Mouse (Mus musculus): ENCODE measurements around the gene F12. TPM values are rescaled to one million over a fixed set of nuclear protein-coding genes. Genes with fewer than 3 reads are reported as not detected.

The F12 gene
- polyA plus RNA-seq, 1 experiment from 2014 or later: 0.17 TPM

DNA sequence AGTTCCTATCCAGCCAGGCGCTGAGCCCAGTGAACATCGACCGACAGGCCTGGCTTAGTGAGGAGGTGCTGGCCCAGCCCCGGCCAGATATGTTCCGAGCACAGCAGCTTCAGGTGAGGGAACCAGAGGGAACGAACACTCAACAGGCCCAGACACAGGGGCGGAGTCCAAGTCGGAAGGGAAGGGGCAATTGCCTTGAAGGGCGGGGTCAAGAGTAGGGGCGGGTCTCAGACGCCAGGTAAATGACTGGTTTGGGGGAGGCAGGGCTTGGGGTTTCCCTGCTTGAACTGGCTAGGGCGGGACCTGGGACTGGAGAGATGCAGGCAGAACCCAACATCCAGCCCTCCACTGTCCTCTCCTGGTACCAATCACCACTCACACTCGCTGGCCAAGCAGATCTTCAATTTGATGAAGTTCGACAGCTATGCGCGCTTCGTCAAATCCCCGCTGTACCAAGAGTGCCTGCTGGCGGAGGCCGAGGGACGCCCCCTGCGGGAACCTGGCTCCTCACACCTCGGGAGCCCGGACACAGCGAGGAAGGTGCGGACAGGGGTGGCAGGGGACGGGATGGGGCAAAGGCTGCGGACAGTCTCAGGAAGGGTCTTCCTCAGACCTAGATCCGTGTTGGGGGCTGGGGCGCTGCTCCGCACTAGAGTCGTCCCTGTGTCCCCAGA lies 47.5 kb downstream of the F12 start:
- no peak overlapping the region for H3K4me3 ChIP-seq
- no peaks in the 10 kb centered on the region for H3K4me1 ChIP-seq (replicated peaks)
- H3K9ac ChIP-seq: no peak overlapping the region
- H3K27ac ChIP-seq (replicated peaks): no peak overlapping the region
- H3K27me3 ChIP-seq: peaks cover 55% of the 10 kb centered on the region
- no peaks in the 10 kb centered on the region for H3K9me3 ChIP-seq
- no peak overlapping the region for H3K4me2 ChIP-seq
- ATAC-seq (ENCODE audit: low FRiP score, low read depth): no peak
- WGBS: 8% methylated on average over 31 of the region's 32 CpGs
- no peaks in the 10 kb centered on the region for H3K36me3 ChIP-seq

GRCm38 (mm10) chr13:55375877-55376276 lies 50.7 kb downstream of the F12 start:
- Histone ChIP-seq H3K4me2 (no peak overlapping the region), H3K4me1 (replicated peaks) (no peaks in the 10 kb centered on the region), H3K27ac (replicated peaks) (no peak overlapping the region), H3K9ac (no peak overlapping the region), H3K4me3 (no peak overlapping the region), H3K36me3 (no peaks in the 10 kb centered on the region), H3K27me3 (peaks cover 47% of the 10 kb centered on the region), H3K9me3 (no peaks in the 10 kb centered on the region)
- WGBS: 63% methylated on average over 2 of the region's 2 CpGs
- no peak for ATAC-seq (ENCODE audit: low FRiP score, low read depth)

DNA sequence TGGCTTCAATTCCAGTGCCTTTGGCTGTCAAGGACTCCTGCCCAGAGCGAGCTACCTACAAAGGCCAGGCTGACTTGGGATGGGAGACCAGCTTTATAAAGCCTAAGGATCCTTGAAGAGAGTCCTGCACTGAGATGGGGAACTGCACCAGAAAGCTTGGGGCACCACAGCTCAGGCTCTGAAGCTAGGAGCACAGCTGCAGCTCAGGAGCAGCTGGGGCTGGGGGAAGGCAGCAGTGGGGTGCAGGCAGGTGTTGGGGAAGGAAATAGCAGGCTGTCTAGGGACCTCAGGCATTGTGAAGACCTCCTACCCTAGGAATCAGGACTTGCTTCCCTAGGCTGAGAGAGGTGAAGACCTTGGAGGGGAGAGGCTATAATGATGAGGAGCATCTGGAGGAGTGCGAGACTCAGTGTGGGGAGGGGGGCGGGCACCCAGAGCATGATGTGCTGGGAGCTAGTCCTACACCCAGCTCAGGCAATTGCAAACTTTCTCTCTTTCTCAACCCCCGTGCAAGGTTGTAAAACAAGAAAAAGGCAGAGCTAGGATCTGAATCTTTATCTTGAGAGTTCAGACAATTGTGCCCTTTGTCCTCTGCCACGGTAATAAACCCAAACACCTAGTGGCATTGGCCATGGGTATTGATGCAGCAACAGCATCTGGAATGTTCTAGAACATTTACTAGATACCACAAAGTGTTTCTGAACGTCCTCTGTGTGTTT lies 52.2 kb downstream of the F12 start:
- Histone ChIP-seq H3K27me3 (peaks cover 38% of the 10 kb centered on the region), H3K4me3 (no peak overlapping the region), H3K4me2 (no peak overlapping the region), H3K9me3 (no peaks in the 10 kb centered on the region), H3K36me3 (no peaks in the 10 kb centered on the region), H3K9ac (no peak overlapping the region), H3K27ac (replicated peaks) (no peak overlapping the region), H3K4me1 (replicated peaks) (no peaks in the 10 kb centered on the region)
- 74% methylated on average over 6 of the region's 6 CpGs for WGBS
- no peak for ATAC-seq (ENCODE audit: low FRiP score, low read depth)

GRCm38 (mm10) chr13:55371740-55372139 lies 54.9 kb downstream of the F12 start:
- ATAC-seq (ENCODE audit: low FRiP score, low read depth): no peak
- no peak overlapping the region for H3K9ac ChIP-seq
- H3K9me3 ChIP-seq: no peaks in the 10 kb centered on the region
- H3K4me2 ChIP-seq: no peak overlapping the region
- H3K27me3 ChIP-seq: peaks cover 17% of the 10 kb centered on the region; the same call in 1 of the 2 replicates
- no peaks in the 10 kb centered on the region for H3K36me3 ChIP-seq
- no peak overlapping the region for H3K27ac ChIP-seq (replicated peaks)
- H3K4me1 ChIP-seq (replicated peaks): no peaks in the 10 kb centered on the region
- no peak overlapping the region for H3K4me3 ChIP-seq
- 47% methylated on average over 5 of the region's 5 CpGs for WGBS

- Histone ChIP-seq H3K27ac (replicated peaks) (no peak overlapping the region), H3K27me3 (0 out of 2 replicates have a peak, but pooled peaks cover 13% of the 10 kb centered on the region), H3K4me1 (replicated peaks) (no peaks in the 10 kb centered on the region), H3K9me3 (no peaks in the 10 kb centered on the region), H3K9ac (no peak overlapping the region), H3K4me3 (no peak overlapping the region), H3K4me2 (no peak overlapping the region), H3K36me3 (no peaks in the 10 kb centered on the region)
- no peak for ATAC-seq (ENCODE audit: low FRiP score, low read depth)
- 69% methylated on average over 8 of the region's 8 CpGs for WGBS
Measured at GRCm38 (mm10) chr13:55371007-55371681, 55.4 kb downstream of the F12 start.

DNA sequence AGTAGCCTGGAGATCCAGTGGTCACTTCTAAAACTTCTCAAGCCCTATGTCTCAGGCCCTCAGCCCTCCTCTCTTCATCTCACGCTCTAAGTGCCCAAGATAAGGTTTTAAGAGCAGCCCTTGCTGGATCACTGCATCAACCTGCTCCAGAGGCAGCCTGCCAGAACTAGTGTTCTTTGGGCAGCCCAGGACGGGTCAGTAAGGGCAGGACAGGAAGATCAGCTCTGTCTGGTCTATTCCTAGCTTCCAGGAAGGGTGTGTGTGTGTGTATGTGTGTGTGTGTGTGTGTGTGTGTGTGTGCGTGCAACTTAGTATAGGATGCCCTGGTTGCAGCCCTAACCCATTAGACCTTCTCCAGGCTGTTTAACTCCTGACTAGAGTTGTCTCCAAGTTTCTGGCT lies 56.4 kb downstream of the F12 start:
- Histone ChIP-seq H3K36me3 (no peaks in the 10 kb centered on the region), H3K4me1 (replicated peaks) (no peaks in the 10 kb centered on the region), H3K27ac (replicated peaks) (no peak overlapping the region), H3K9ac (no peak overlapping the region), H3K27me3 (0 out of 2 replicates have a peak, but pooled peaks cover 11% of the 10 kb centered on the region), H3K4me3 (no peak overlapping the region), H3K4me2 (no peak overlapping the region), H3K9me3 (no peaks in the 10 kb centered on the region)
- 67% methylated on average over 3 of the region's 3 CpGs for whole genome bisulfite sequencing
- 0 out of 2 replicates have a peak, but pooled peaks have one; percentile 15 for ATAC-seq (ENCODE audit: low FRiP score, low read depth)

DNA sequence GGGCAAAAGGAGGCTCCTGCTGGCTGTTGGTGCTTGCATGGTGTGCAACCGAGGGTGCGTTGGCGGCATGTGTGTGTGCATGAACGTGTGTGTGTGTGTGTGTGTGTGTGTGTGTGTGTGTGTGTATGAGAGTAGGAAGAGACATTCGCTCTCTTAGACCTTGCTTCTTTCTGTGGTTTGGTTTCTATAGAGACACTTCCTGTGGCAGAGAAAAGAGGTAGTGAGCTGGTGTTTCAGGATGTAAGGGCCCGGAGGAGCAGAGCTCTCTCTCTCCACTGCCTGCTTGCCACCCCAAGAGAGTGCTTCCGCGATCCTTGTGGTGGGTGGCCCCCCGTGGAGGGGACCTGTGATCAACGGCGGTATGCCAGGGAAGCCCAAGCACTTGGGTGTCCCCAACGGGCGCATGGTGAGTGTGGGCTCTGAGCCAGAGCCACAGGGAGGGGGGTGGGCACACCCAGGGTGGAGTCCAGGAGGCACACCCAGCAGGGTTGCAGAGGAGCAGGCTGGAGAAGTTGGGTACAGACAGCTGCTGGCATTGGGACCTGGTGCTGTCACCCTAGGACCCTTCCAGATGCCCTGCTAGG lies 57.0 kb downstream of the F12 start, which contains the start of gene Rgs14:
TSS of gene Rgs14 (plus strand) at position 202 of the 584 bp plus-strand sequence.
- ATAC-seq (ENCODE audit: low FRiP score, low read depth): 0 out of 2 replicates have a peak, but pooled peaks have one; percentile 23

GRCm38 (mm10) chr13:55368401-55368800 lies 58.2 kb downstream of the F12 start:
- no peaks in the 10 kb centered on the region for H3K4me1 ChIP-seq (replicated peaks)
- no peak overlapping the region for H3K27ac ChIP-seq (replicated peaks)
- H3K4me2 ChIP-seq: no peak overlapping the region
- 78% methylated on average over 7 of the region's 7 CpGs for WGBS
- no peak overlapping the region for H3K4me3 ChIP-seq
- no peak overlapping the region for H3K9ac ChIP-seq
- no peaks in the 10 kb centered on the region for H3K36me3 ChIP-seq
- ATAC-seq (ENCODE audit: low FRiP score, low read depth): no peak
- no peaks in the 10 kb centered on the region for H3K9me3 ChIP-seq
- H3K27me3 ChIP-seq: 0 out of 2 replicates have a peak, but pooled peaks cover 6% of the 10 kb centered on the region

More for the DNA sequence above, 57.0 kb downstream of the F12 start, which contains the start of gene Rgs14:
- H3K27me3 ChIP-seq: 0 out of 2 replicates have a peak, but pooled peaks cover 8% of the 10 kb centered on the region
- H3K9ac ChIP-seq: no peak within 1 kb of the TSS
- H3K9me3 ChIP-seq: no peaks in the 10 kb centered on the region
- no peaks in the 10 kb centered on the region for H3K4me1 ChIP-seq (replicated peaks)
- no peak within 1 kb of the TSS for H3K4me3 ChIP-seq
- 67% methylated on average over 13 of the region's 13 CpGs for WGBS
- H3K4me2 ChIP-seq: peak within 1 kb of the TSS; percentile 19; the same call in 1 of the 2 replicates
- no peak within 1 kb of the TSS for H3K27ac ChIP-seq (replicated peaks)
- H3K36me3 ChIP-seq: no peaks in the 10 kb centered on the region

Small RNAs within 50 kb of the gene (microRNA-seq; reads per million reads assigned to microRNA genes)
- not detected for gene Mir6943

Other genes starting within 250 kb of the F12 start
- 49.1 and 58.4 TPM in 2 replicates for gene Nsd1, start 217.0 kb downstream of the F12 start, polyA plus RNA-seq (2015; fragmentation: Nextera tagmentation; extraction: Ambion mirVana)
- 338 and 343 TPM in 2 replicates for gene Prelid1, start 106.3 kb downstream of the F12 start, polyA plus RNA-seq (2015; fragmentation: Nextera tagmentation; extraction: Ambion mirVana)
- 103 and 108 TPM in 2 replicates for gene Rab24, start 104.8 kb downstream of the F12 start, polyA plus RNA-seq (2015; fragmentation: Nextera tagmentation; extraction: Ambion mirVana)
- 11.3 and 14.4 TPM in 2 replicates for gene Mxd3, start 97.0 kb downstream of the F12 start, polyA plus RNA-seq (2015; fragmentation: Nextera tagmentation; extraction: Ambion mirVana)
- 49.5 and 50.1 TPM in 2 replicates for gene Lman2, start 64.0 kb downstream of the F12 start, polyA plus RNA-seq (2015; fragmentation: Nextera tagmentation; extraction: Ambion mirVana)
- 0.29 and 0.41 TPM in 2 replicates for gene Rgs14, start 57.1 kb downstream of the F12 start, polyA plus RNA-seq (2015; fragmentation: Nextera tagmentation; extraction: Ambion mirVana)
- 0.04 and 0.17 TPM in 2 replicates for gene Slc34a1, start 28.6 kb downstream of the F12 start, polyA plus RNA-seq (2015; fragmentation: Nextera tagmentation; extraction: Ambion mirVana)
- gene Pfn3, start 11.6 kb downstream of the F12 start, polyA plus RNA-seq (2015; fragmentation: Nextera tagmentation; extraction: Ambion mirVana): 0.72 and 1.1 TPM in 2 replicates
- gene Grk6, start 18.3 kb upstream of the F12 start, polyA plus RNA-seq (2015; fragmentation: Nextera tagmentation; extraction: Ambion mirVana): 38.2 and 40.7 TPM in 2 replicates
- 4.6 and 5.1 TPM in 2 replicates for gene Prr7, start 37.5 kb upstream of the F12 start, polyA plus RNA-seq (2015; fragmentation: Nextera tagmentation; extraction: Ambion mirVana)
- gene Dbn1, start 61.3 kb upstream of the F12 start, polyA plus RNA-seq (2015; fragmentation: Nextera tagmentation; extraction: Ambion mirVana): 498 and 572 TPM in 2 replicates
- gene Pdlim7, start 86.9 kb upstream of the F12 start, polyA plus RNA-seq (2015; fragmentation: Nextera tagmentation; extraction: Ambion mirVana): 158 and 171 TPM in 2 replicates
- gene Dok3, start 102.5 kb upstream of the F12 start, polyA plus RNA-seq (2015; fragmentation: Nextera tagmentation; extraction: Ambion mirVana): 5.2 and 5.3 TPM in 2 replicates
- 54.5 and 58.8 TPM in 2 replicates for gene Ddx41, start 109.9 kb upstream of the F12 start, polyA plus RNA-seq (2015; fragmentation: Nextera tagmentation; extraction: Ambion mirVana)
- gene Fam193b, start 144.3 kb upstream of the F12 start, polyA plus RNA-seq (2015; fragmentation: Nextera tagmentation; extraction: Ambion mirVana): 52.9 and 54.8 TPM in 2 replicates
- gene Tmed9, start 146.9 kb upstream of the F12 start, polyA plus RNA-seq (2015; fragmentation: Nextera tagmentation; extraction: Ambion mirVana): 98.0 and 101 TPM in 2 replicates
- 44.8 and 46.0 TPM in 2 replicates for gene B4galt7, start 173.1 kb upstream of the F12 start, polyA plus RNA-seq (2015; fragmentation: Nextera tagmentation; extraction: Ambion mirVana)
- 98.6 and 103 TPM in 2 replicates for gene Caml, start 196.2 kb upstream of the F12 start, polyA plus RNA-seq (2015; fragmentation: Nextera tagmentation; extraction: Ambion mirVana)
- 23.9 and 24.1 TPM in 2 replicates for gene Ddx46, start 208.2 kb upstream of the F12 start, polyA plus RNA-seq (2015; fragmentation: Nextera tagmentation; extraction: Ambion mirVana)